8 mouse cellular contexts compared by ENCODE assay signal in the genomic region with DNA sequence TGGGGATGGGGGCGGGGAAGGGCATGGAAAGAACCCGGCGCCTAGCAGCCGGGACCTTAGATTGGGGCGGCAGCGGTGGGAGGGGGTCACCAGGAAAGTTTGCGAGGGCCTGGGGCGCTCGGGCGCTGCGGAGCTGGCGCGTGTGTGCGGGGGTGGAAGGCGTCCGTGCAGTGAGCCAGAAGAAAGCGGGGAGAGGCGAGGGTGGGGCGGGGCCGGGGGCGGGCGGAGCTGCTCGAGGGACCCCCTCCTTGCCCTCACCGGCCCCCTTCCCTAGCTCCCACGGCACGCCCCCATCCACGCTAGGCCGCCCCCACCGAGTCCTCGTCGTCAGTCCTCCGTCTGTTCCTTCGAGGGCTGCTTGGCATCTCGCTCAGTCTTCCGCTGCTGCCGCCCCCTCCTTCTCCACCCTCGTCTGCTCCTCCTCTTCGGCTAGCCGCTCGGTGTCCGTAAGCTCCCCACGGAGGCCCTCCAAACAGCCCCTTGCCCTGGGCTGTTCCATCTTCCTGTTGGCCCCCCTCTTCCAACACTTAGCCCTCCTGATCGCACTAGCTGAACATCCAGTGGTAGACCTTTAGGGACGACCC. TPM values are rescaled to one million over a fixed set of nuclear protein-coding genes. Genes with fewer than 3 reads are reported as not detected.
DNase-seq lines count a peak whose midpoint lies in the region; ATAC-seq and TF ChIP-seq lines count a peak whose summit lies in the region.

No protein-coding gene starts in this region.

- H3K4me1 ChIP-seq in cortical plate, adult 2 months (ENCODE audit: control insufficient read depth, insufficient read depth, low read length), result peaks cover 4% of the 10 kb centered on the region; the same call in 1 of the 2 replicates

- TF ChIP-seq CTCF in cortical plate, adult 2 months (IDR thresholded peaks at IDR 0.05; ENCODE audit: extremely low read depth, insufficient read depth, low read length), result no peak

- no peak for TF ChIP-seq POLR2A in cortical plate, adult 2 months (IDR thresholded peaks at IDR 0.05; ENCODE audit: extremely low read depth, insufficient read depth, low read length)

- ATAC-seq in inflammation-experienced regulatory T-cells, adult 6 months, result peak; percentile 29
- peak; percentile 34 for ATAC-seq in megakaryocyte progenitor cell, adult 5-6 weeks (replicated peaks; ENCODE audit: poor library complexity)

- H3K4me3 ChIP-seq in cortical plate, adult 2 months (ENCODE audit: insufficient read depth, low read length), result peak overlapping the region; percentile 87

- DNase-seq in adipocyte (ENCODE audit: low spot score), result peak; percentile 73
- peak; percentile 86 for DNase-seq in gastrocnemius, postnatal 25 days
- peak; percentile 71 to 80 for DNase-seq in left cerebral cortex, postnatal 25 days (ENCODE audit: low spot score in 2 of 2)
- DNase-seq in right cerebral cortex, postnatal 14 days, result peak; percentile 73
- DNase-seq in urinary bladder, postnatal 4 days (ENCODE audit: low spot score in 2 of 2), result peak; percentile 81 to 85

- intact Hi-C loops in left cerebral cortex, postnatal 25 days (cut with DNase I), result loop anchor here (1.0 to 5.0 kb wide), 4 partner anchors 11 to 331 kb away; a partner anchor contains a TSS

- peak overlapping the region; percentile 99 for H3K27ac ChIP-seq in cortical plate, adult 2 months (ENCODE audit: insufficient read depth, low read length)

RNA-seq across cellular contexts. Expression of a gene that starts 0.4 kb away (rescaled TPM):
- 55.4 and 62.8 TPM in 2 replicates for polyA plus RNA-seq in cortical plate, adult 2 months (2012; rRNA removed)
- total RNA-seq in gastrocnemius, postnatal 25 days (2021), result 10 to 100 TPM; 26.0 to 29.1 TPM
- 1 to 10 TPM; 4.9 to 6.6 (median 5.0) TPM for polyA plus RNA-seq in inflammation-experienced regulatory T-cells, adult 6 months (2017; shearing (Covaris generic))
- total RNA-seq in left cerebral cortex, postnatal 25 days (2021), result 100 to 1,000 TPM; 112 to 123 TPM
- total RNA-seq in megakaryocyte progenitor cell, adult 5-6 weeks (2015), result 0.59 and 0.85 TPM in 2 replicates
- 1.6 and 4.7 TPM in 2 replicates for total RNA-seq in megakaryocyte progenitor cell, adult 5-6 weeks (2017)

RNA-seq across cellular contexts. Expression of a gene that starts 11.0 kb away (rescaled TPM):
- polyA plus RNA-seq in cortical plate, adult 2 months (2012; rRNA removed), result 1.7 and 2.2 TPM in 2 replicates
- total RNA-seq in gastrocnemius, postnatal 25 days (2021), result under 1 TPM; 0.40 to 0.43 TPM
- 1 to 10 TPM in 1 of 3 experiments, not detected in 2; 1.3 TPM for polyA plus RNA-seq in inflammation-experienced regulatory T-cells, adult 6 months (2017; shearing (Covaris generic))
- 1 to 10 TPM; 2.2 to 2.3 TPM for total RNA-seq in left cerebral cortex, postnatal 25 days (2021)
- total RNA-seq in megakaryocyte progenitor cell, adult 5-6 weeks (2015), result 1.5 and 2.5 TPM in 2 replicates
- total RNA-seq in megakaryocyte progenitor cell, adult 5-6 weeks (2017), result 0.46 TPM in 1 of 2 replicates, not detected in the other

RNA-seq across cellular contexts. Expression of a gene that starts 11.2 kb away (rescaled TPM):
- 92.4 and 110 TPM in 2 replicates for polyA plus RNA-seq in cortical plate, adult 2 months (2012; rRNA removed)
- 10 to 100 TPM; 25.5 to 28.3 TPM for total RNA-seq in gastrocnemius, postnatal 25 days (2021)
- 100 to 1,000 TPM; 151 to 189 (median 155) TPM for polyA plus RNA-seq in inflammation-experienced regulatory T-cells, adult 6 months (2017; shearing (Covaris generic))
- 10 to 100 TPM; 93.4 to 99.9 TPM for total RNA-seq in left cerebral cortex, postnatal 25 days (2021)
- total RNA-seq in megakaryocyte progenitor cell, adult 5-6 weeks (2015), result 145 and 175 TPM in 2 replicates
- 390 and 507 TPM in 2 replicates for total RNA-seq in megakaryocyte progenitor cell, adult 5-6 weeks (2017)

Comparison
In these comparisons a context has a peak if more than half of its experiments do, and no peak if none do; other contexts are left out.
1. Peak in every context shown above with its lines: DNase-seq, ATAC-seq, H3K4me3 ChIP-seq and H3K27ac ChIP-seq.
2. RNA of a gene that starts 0.4 kb away (total RNA-seq): 112 to 123 TPM in left cerebral cortex, postnatal 25 days and 26.0 to 29.1 TPM in gastrocnemius, postnatal 25 days; 0.59 to 4.7 TPM in megakaryocyte progenitor cell, adult 5-6 weeks; every median in the first group is over 4 times any median in the second.